Mouse (Mus musculus) heart, embryonic 13.5 days (tissue): ENCODE data around the gene Emc4. TPM values are rescaled to one million over a fixed set of nuclear protein-coding genes. Genes with fewer than 3 reads are reported as not detected.

ENCODE experiments used
- ATAC-seq: fragments of 200-750 bp; cut with Nextera tagmentation; 2 replicates; pipeline ENCODE4 v1.8.0; 2017; ENCODE audit warnings: moderate TSS enrichment; ENCODE audit not compliant: insufficient number of reproducible peaks, low FRiP score, low TSS enrichment; ENCODE audit errors: extremely low read depth
- H3K27ac ChIP-seq: fragments of 300-500 bp; sonication (generic); replicated peaks from 2 replicates; pipeline ENCODE4 v1.5.1; 2015; ENCODE audit warnings: moderate library complexity, mild to moderate bottlenecking, inconsistent platforms
- H3K27me3 ChIP-seq: fragments of 300-500 bp; sonication (generic); replicated peaks from 2 replicates; pipeline ENCODE4 v1.6.1; 2015; ENCODE audit warnings: mild to moderate bottlenecking, inconsistent platforms
- H3K36me3 ChIP-seq: fragments of 300-500 bp; sonication (generic); 2 replicates; pipeline ENCODE4 v1.6.1; 2015; ENCODE audit warnings: mild to moderate bottlenecking, inconsistent platforms
- H3K4me1 ChIP-seq: fragments of 300-500 bp; sonication (generic); 2 replicates; pipeline ENCODE4 v1.6.1; 2015; ENCODE audit warnings: inconsistent platforms
- H3K4me2 ChIP-seq: fragments of 300-500 bp; sonication (generic); 2 replicates; pipeline ENCODE4 v1.6.1; 2015; ENCODE audit warnings: inconsistent platforms, mild to moderate bottlenecking, moderate library complexity
- H3K4me3 ChIP-seq: fragments of 300-500 bp; sonication (generic); 2 replicates; pipeline ENCODE4 v1.5.1; 2015; ENCODE audit warnings: moderate library complexity, mild to moderate bottlenecking, inconsistent platforms
- H3K9ac ChIP-seq: fragments of 300-500 bp; sonication (generic); 2 replicates; pipeline ENCODE4 v1.6.1; 2015; ENCODE audit warnings: inconsistent platforms, mild to moderate bottlenecking, moderate library complexity
- H3K9me3 ChIP-seq: fragments of 300-500 bp; sonication (generic); 2 replicates; pipeline ENCODE4 v1.6.1; 2016; ENCODE audit warnings: inconsistent platforms
- WGBS: fragments of 180-500 bp; shearing (Covaris S2); methylation state at CpG from one replicate; pipeline ENCODE4 v1.1.7; 2015; ENCODE audit warnings: mixed read lengths; 5-methylcytosine and 5-hydroxymethylcytosine counted together
- polyA plus RNA-seq: library from polyadenylated mRNA; unstranded; fragments of >200 nt; fragmentation: Nextera tagmentation; extraction: Ambion mirVana; gene quantifications from 2 replicates; pipeline ENCODE4 v1.2.1, GENCODE M21; 2015

Gene Emc4
- polyA plus RNA-seq, result 96.8 and 109 TPM in 2 replicates

DNA sequence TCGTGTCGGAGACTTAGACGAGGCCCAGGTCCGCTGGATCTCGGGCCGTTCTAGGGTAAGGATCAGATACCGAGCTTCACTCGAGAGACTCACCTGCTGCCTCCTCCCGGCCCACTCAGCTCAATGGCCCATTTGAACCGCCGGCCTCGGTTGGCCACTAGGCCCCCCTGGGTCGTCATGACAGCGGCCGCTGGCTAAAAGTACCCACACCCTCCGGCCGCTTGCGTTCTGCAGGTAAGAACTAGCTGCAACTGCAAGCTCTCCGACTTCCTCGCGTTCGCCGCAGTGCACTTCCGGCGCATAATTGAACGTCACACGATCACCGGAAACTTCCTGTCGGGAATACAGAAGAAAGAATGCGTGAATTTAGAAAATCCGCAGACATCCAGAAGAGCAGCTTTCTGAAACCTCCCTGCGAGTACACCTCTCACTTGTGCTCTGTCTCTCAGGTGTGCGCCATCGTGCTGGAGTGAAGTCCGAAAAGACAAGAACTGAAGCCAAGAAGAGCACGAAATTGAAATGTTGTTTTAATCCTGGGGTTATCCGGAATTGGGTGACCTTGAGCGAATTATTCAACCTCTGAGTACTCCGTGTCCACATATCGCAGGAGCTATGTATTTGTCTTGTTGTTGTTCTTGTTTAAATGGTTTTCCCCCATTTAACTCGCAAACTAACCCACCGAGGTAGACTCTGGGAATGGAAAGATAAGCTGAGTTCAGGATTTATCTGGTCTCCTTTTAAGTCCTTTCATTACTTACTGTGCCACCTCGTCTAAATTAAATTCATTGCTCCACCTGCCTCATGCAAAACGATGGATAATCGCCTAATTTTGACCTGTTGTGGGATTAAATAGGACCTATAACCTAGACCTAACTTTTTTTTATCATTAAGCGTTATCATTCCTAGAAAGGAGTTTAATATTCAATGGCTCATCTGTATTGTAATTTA is at the start of gene Emc4:
Gene Emc4, minus strand, starts transcription at position 302 of the 948 bp plus-strand sequence.
- H3K27ac ChIP-seq, result peak within 1 kb of the TSS; percentile 84
- under 1% methylated on average over 46 of the region's 46 CpGs for WGBS
- peak within 1 kb of the TSS; percentile 83 for H3K4me3 ChIP-seq
- H3K27me3 ChIP-seq, result no peaks in the 10 kb centered on the region
- ATAC-seq, result 0 out of 2 replicates have a peak, but pooled peaks have one; percentile 31
- H3K9ac ChIP-seq, result peak within 1 kb of the TSS; percentile 90
- peaks cover 29% of the 10 kb centered on the region for H3K36me3 ChIP-seq
- peaks cover 16% of the 10 kb centered on the region for H3K4me1 ChIP-seq
- H3K4me2 ChIP-seq, result peak within 1 kb of the TSS; percentile 77
- H3K9me3 ChIP-seq, result no peaks in the 10 kb centered on the region

DNA sequence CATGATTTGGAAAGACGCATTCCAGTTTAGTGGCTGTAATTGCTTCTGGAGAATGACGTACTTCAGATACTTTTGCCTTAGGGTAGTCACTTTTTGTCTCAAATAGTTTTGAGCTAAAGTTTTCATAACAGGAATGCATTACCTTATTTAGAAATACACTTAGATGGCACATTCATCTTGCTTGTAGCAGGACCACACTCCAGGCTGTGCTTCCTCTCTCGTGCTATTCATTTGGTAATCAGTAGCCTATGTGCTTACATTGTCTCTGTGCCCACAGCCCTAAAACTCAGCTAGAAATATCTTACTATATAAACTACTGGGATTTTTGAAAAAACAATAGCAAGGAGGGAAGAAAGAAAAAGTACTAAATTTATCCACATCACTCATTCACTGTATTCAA is 39.2 kb upstream of the Emc4 start:
- Histone ChIP-seq H3K9ac (no peak overlapping the region), H3K27me3 (no peaks in the 10 kb centered on the region), H3K27ac (no peak overlapping the region), H3K4me3 (no peak overlapping the region), H3K4me2 (no peak overlapping the region), H3K9me3 (no peaks in the 10 kb centered on the region), H3K4me1 (no peaks in the 10 kb centered on the region), H3K36me3 (peaks cover 46% of the 10 kb centered on the region)
- ATAC-seq, result no peak
- 80% methylated on average over 3 of the region's 3 CpGs for WGBS

DNA sequence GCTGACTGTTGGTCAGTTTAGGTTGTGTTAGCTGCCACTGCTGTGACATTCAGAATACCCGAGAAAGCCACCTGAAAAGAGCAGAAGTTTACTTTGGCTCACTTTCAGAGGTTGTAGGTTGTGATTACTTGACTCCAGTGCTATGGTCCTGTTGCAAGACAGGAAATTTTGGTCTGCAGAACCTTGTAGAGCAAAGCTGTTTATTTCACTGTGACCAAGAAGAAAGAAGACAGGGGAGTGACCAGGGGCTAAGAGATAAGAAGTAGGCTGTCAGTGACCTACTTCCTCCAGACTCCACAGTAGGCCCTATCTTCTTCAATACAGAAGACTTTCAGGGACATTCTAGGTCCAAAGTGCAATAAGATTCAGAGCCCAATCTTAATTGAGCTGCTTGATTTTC is 28.8 kb upstream of the Emc4 start:
- 31% methylated on average over 1 of the region's 1 CpGs for WGBS
- H3K27me3 ChIP-seq, result no peaks in the 10 kb centered on the region
- H3K36me3 ChIP-seq, result no peaks in the 10 kb centered on the region
- H3K4me2 ChIP-seq, result no peak overlapping the region
- ATAC-seq, result no peak
- no peak overlapping the region for H3K9ac ChIP-seq
- H3K27ac ChIP-seq, result no peak overlapping the region
- no peaks in the 10 kb centered on the region for H3K9me3 ChIP-seq
- H3K4me3 ChIP-seq, result no peak overlapping the region
- H3K4me1 ChIP-seq, result peaks cover 22% of the 10 kb centered on the region

DNA sequence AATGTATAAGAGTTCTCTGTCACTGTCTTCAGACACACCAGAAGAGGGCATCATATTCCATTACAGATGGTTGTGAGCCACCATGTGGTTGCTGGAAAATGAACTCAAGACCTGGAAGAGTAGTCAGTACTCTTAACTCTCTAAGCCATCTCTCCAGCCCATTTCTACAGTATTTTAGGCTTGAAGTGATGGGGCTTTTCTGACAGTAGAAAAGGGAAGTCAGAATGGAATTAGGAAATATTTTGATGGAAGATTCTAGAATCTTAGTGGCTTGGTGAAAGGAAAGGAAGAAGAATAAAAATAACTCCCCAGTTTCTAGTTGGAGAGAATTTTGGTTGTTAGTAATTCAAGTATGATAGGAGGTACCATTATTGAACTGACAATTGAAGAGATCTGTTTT is 26.1 kb upstream of the Emc4 start:
- ATAC-seq, result no peak
- H3K27ac ChIP-seq, result no peak overlapping the region

GRCm38 (mm10) chr2:112392689-112393088 is 24.9 kb upstream of the Emc4 start:
- no peak overlapping the region for H3K4me2 ChIP-seq
- WGBS, result 75% methylated on average over 1 of the region's 1 CpGs

More for the DNA sequence above, 26.1 kb upstream of the Emc4 start:
- Histone ChIP-seq H3K27me3 (no peaks in the 10 kb centered on the region), H3K4me2 (no peak overlapping the region), H3K9ac (no peak overlapping the region), H3K4me3 (no peak overlapping the region), H3K9me3 (no peaks in the 10 kb centered on the region), H3K36me3 (no peaks in the 10 kb centered on the region), H3K4me1 (peaks cover 43% of the 10 kb centered on the region)

GRCm38 (mm10) chr2:112391346-112392000 is 23.6 kb upstream of the Emc4 start:
- no peaks in the 10 kb centered on the region for H3K27me3 ChIP-seq
- H3K4me3 ChIP-seq, result no peak overlapping the region
- no peak overlapping the region for H3K9ac ChIP-seq
- no peak overlapping the region for H3K27ac ChIP-seq
- peaks cover 31% of the 10 kb centered on the region for H3K4me1 ChIP-seq
- no peaks in the 10 kb centered on the region for H3K9me3 ChIP-seq
- H3K36me3 ChIP-seq, result no peaks in the 10 kb centered on the region
- ATAC-seq, result no peak
- WGBS, result 76% methylated on average over 4 of the region's 4 CpGs
- no peak overlapping the region for H3K4me2 ChIP-seq

More at GRCm38 (mm10) chr2:112392689-112393088, 24.9 kb upstream of the Emc4 start:
- Histone ChIP-seq H3K9ac (no peak overlapping the region), H3K27ac (no peak overlapping the region), H3K4me3 (no peak overlapping the region), H3K27me3 (no peaks in the 10 kb centered on the region), H3K36me3 (no peaks in the 10 kb centered on the region), H3K9me3 (no peaks in the 10 kb centered on the region), H3K4me1 (peaks cover 35% of the 10 kb centered on the region)
- no peak for ATAC-seq

DNA sequence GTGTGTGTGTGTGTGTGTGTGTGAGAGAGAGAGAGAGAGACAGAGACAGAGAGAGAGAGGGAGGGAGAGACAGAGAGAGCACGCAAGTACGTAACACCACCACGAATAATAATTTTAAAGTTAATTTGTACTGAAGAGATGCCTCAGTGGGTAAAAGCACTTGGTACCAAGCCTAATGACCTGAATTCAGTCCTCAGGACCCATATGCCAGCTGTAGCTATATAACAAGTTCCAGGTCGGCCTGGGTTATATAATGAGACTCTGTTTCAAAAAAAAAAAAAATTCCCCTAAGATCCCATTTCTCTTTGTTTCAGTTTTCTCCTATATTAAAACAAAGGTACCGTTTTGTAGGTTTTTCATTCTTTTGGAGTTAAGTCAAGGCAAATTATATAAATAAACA is 23.0 kb upstream of the Emc4 start:
- Histone ChIP-seq H3K4me3 (no peak overlapping the region), H3K27me3 (no peaks in the 10 kb centered on the region), H3K9ac (no peak overlapping the region), H3K4me2 (no peak overlapping the region), H3K36me3 (no peaks in the 10 kb centered on the region), H3K9me3 (no peaks in the 10 kb centered on the region), H3K4me1 (peaks cover 28% of the 10 kb centered on the region), H3K27ac (no peak overlapping the region)
- no peak for ATAC-seq
- 89% methylated on average over 5 of the region's 5 CpGs for WGBS

- H3K27me3 ChIP-seq, result no peaks in the 10 kb centered on the region
- H3K27ac ChIP-seq, result no peak overlapping the region
Measured at GRCm38 (mm10) chr2:112381219-112381618, 13.4 kb upstream of the Emc4 start.

DNA sequence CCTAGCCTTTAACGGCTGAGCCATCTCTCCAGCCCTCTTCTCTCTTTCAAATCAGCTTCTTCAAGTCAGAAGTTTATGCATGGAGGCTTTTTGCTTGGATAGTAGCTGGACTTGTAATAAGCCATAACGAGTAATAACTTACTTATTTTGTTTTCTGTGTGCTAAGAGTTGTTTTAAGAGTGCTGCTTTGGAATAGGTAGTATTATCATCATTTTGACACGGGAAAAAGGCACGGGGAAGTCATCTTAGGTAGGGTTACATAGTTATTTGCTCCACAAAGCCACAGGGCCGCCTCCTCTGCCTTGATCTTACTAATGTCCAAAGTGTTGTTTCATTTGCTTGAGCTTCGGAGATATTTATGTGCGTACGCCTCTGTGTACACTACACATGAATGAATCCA is 12.3 kb upstream of the Emc4 start:
- no peak for ATAC-seq
- Histone ChIP-seq H3K9me3 (no peaks in the 10 kb centered on the region), H3K9ac (peak overlapping the region; percentile 95), H3K36me3 (no peaks in the 10 kb centered on the region), H3K4me2 (peak overlapping the region; percentile 85), H3K27ac (peak overlapping the region; percentile 91; the same call in 1 of the 2 replicates), H3K27me3 (no peaks in the 10 kb centered on the region), H3K4me1 (peaks cover 22% of the 10 kb centered on the region), H3K4me3 (peak overlapping the region; percentile 96)
- WGBS, result 42% methylated on average over 8 of the region's 8 CpGs

More at GRCm38 (mm10) chr2:112381219-112381618, 13.4 kb upstream of the Emc4 start:
- no peak for ATAC-seq
- no peaks in the 10 kb centered on the region for H3K36me3 ChIP-seq
- peaks cover 20% of the 10 kb centered on the region for H3K4me1 ChIP-seq
- 95% methylated on average over 1 of the region's 1 CpGs for WGBS
- no peak overlapping the region for H3K9ac ChIP-seq
- peak overlapping the region; percentile 85; the same call in 1 of the 2 replicates for H3K4me2 ChIP-seq
- no peak overlapping the region for H3K4me3 ChIP-seq
- H3K9me3 ChIP-seq, result no peaks in the 10 kb centered on the region

DNA sequence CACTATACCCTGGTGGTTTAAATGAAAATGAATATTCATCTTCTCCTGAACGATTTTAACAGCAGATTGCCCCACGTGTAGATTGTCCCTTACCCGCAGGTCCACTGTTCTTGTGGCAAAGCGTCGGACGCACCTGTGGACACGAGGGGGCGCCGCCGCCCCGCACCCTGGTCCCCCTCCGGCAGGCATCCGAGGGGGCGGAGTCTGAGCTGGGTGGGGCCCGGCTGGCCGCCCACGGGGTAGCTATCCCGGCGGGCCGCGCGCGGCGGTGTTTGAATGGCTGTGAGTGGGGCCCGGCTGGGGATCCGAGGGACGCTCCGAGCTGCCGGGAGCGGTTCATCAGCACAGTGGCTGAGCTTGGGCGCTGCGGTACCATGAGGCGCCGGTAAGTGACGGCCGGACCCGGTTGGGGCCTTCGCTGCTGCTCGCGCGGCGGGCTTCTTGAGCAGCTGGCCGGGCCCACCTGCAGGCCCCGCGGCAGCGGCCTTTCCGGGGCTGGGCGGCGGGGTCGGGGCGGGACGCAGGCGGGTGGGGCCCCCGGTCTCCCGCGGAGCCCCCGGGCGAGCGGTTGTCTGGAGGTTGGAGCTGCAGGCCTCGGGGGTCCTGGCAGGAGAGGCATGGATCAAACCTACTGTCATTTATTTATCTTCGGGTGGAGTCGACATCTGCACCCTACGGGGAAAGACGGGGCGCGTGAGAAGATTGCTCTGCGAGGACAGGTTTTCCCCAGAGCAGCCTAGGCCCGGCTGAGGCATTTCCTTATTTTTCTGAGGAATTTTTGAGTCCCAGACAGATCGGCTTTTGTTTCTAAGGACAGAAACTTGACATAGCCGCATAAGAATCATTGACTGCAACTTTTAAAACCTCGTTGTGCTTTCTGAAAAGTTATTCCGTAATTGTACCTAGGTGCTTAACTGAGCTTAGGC is 11.4 kb upstream of the Emc4 start, which contains the start of gene Katnbl1:
Gene Katnbl1, plus strand, starts transcription at position 239 of the 926 bp plus-strand sequence.
- Histone ChIP-seq H3K9me3 (no peaks in the 10 kb centered on the region), H3K4me2 (peak within 1 kb of the TSS; percentile 85), H3K27me3 (no peaks in the 10 kb centered on the region), H3K36me3 (no peaks in the 10 kb centered on the region), H3K9ac (peak within 1 kb of the TSS; percentile 95), H3K4me1 (peaks cover 29% of the 10 kb centered on the region), H3K27ac (peak within 1 kb of the TSS; percentile 91), H3K4me3 (peak within 1 kb of the TSS; percentile 96)
- ATAC-seq, result peak; percentile 100
- under 1% methylated on average over 66 of the region's 72 CpGs for WGBS
